Mouse (Mus musculus) 3134 (cell line): ENCODE results near the gene Pacrg.

Experiments
- DNase-seq: peaks from one replicate; pipeline ENCODE4 v3.0.0-alpha.2; 2011; ENCODE audit warnings: low spot score; ENCODE audit not compliant: insufficient read length; ENCODE audit errors: extremely low read depth

Pacrg gene

DNA sequence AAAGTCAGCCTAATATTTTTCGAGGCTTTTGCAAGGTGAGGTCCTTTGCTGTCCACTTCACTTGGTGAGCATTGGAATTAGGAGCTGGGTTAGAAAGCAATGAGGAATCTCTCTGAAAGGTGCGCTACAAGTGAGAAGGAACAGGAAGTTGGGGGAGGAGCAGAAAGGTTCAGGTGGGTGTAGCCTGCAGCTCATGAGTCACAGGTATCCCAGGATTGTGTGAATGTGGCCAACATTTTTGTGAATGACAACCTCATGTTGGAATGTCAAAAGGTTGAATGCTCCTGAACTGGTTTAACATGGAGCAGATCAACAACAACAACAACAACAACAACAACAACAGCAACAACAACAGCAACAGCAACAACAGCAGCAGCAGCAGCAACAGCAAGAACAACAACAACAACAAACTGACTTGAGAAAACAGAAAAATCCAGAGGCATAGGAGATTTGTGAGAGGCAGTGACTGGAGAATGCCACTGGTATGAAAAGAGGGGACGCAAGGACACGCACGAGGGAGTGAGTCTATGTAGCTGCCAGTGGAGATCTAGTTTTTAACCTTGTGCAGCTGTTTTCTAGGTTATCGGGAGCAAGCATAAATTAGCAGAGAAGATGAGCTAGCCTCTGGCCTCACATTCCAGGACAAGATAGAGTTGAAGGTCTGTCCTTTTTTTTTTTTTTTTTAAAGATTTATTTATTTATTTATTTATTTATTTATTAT is 341.0 kb downstream of the Pacrg start:
- no peak for DNase-seq

DNA sequence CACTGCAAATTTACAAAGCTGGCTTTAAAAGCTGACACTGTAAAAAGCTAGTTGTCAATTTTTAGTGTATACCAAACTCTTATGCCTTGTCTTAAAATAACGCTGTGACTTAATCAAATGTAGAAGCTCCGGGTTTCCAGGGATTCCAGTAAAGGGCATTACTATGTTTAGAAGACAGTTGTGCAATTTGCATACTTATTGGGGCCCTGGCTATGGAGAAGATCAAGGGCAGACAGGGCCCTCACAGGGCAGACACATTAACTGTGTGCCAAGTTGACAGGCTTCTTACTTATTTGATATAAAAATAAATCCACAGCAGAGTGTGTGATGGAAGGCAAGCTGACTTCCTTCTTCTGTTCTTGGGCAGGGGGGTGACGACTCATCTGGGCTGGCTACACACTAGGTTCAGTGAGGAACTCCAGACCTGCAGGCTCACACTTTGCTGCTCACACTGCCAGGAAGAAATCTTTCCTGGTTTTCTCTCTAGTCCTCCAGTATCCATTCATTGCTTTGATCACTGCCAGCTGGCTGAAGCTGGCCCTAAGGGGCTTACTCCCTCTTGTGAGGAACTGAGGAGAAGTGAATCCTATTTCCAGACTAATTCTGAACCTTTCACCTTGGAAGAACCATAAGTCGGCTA is 342.2 kb downstream of the Pacrg start:
- DNase-seq: no peak

DNA sequence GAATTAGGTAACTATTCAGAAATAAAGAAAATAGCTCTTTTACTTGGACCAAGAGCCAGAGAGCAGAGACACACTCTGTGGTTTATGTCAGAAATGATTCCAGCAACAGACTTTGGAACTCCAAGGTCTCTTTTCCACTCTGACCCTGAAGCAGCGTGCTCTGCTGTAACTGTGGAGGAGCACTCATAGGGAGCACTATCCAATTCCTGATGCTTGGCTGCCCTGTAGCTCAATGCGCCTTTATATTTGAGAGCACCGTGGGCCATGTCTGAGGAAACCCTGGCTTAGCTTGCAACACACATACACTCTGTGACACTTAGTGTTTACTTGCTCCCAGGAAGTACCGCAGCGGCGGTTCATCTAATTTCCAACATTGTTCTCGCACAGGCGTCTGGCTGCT is 344.0 kb downstream of the Pacrg start:
- DNase-seq: no peak

DNA sequence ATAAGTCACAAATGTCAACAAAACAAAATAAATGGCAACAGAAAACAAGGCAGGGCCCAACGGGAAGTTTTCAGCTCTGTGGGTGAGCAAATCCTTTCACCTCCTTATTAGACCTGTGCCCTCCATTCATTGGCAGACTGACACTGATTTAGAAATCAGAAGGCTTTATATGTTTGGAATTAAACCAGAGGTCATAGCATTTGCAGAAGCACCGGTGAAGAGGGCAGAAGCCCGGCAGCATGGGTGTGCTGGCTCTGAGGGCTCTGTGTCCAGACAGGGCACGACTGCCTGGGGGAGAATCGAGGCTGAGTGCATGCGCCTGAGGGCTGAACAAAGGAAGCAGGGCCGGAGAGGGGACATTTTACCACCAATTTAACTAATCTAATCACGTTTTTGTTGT is 344.5 kb downstream of the Pacrg start:
- no peak for DNase-seq

DNA sequence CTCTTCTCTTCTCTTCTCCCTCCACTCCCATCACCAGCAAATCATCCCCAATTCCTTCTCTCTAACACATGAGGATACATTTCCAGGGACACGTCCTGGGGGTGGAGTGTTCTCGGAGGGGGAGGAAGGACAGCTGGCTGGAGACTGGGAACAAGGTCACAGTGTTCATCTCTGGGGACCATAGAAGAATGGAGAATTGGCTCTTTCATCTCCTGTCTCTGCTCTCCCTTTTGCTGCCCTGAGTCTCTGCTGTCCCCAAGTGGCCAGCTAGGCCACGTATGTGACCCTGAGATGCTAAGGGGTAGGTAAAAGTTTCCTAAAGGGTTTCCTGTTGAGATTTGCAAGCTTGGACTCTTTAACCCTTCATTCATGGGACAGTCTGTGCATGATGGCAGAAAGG is 347.0 kb downstream of the Pacrg start:
- DNase-seq: no peak

DNA sequence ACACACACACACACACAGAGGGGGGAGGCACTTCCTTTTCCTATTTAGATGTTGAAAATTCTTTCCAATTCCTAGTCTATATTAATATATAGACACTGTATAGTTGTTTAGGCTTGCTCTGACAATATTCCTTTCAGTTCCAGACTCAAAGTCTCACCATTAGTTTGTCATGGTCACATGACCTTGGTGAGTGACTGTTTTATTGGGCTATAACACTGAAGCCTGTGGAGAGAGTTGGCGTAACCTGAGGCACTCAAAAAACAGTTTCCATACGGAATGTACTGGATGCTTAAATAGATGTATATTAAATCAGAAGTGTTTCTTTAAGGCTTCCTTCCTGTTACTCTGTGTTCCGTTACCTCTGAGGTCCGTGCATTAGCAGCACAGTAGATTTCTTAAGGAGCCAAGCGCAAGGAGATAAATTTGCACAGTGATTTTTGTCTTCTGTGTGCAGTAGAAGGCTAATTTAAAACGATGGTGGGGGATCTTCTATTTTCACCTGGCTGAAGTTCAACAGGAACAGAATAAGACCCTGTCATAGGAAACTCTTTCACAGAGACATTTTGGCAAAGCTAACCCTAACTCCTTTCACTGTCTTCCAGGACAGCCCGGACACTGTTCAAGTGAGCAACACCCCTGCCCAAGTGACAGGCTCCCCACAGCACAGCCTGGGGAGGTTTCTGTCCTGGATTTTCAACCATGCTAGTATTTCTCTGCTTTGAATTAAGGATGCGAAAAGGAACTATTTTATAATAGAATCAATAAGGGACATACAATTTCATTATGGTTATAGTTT is 349.5 kb downstream of the Pacrg start:
- DNase-seq: no peak

DNA sequence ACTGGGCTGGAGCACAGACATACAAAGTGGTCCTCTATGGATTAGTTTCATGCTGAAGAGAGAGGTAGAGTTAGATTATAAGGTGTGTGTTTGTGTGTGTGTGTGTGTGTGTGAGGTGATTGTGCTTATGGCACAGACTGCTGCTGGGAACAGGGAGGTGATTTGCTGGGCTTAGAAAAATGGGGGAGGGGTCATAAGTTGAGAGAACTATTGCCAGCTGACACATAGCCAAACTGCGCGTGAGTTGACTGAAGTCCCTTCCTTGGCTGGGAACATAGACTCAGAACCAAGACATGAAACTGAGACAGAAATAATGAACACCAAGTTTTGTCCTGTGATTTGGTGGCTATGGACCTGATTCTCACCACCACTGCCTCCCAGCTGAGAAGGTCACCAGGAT is 351.2 kb downstream of the Pacrg start:
- no peak for DNase-seq

DNA sequence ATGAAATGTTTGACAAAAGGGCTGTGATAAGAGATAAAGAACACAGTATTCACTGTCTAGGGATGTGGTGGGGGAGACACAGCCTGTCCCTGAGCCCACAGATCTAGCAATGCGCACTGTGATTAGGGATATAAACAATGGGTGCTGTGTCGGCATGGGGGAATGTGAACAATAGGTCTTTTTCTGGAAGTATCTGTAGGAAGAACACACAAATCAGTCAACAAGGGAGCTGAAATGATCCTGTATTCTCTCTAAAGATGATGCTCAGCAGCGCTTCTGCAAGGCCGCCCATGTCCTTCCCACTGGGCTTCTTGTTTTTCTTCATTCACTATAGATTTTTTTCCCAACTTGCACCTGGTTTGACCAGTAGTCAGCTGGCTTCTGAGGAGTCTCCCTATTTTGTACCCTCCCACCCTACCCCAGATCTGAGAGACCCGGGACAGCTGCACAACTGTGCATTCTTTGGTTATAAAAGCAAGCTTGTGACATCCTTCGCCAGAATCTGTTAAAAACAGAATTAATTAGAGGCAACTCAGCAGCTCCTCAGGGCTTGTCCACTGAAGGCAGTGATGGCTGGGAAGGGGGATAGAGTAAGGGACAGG is 356.1 kb downstream of the Pacrg start:
- DNase-seq: no peak

DNA sequence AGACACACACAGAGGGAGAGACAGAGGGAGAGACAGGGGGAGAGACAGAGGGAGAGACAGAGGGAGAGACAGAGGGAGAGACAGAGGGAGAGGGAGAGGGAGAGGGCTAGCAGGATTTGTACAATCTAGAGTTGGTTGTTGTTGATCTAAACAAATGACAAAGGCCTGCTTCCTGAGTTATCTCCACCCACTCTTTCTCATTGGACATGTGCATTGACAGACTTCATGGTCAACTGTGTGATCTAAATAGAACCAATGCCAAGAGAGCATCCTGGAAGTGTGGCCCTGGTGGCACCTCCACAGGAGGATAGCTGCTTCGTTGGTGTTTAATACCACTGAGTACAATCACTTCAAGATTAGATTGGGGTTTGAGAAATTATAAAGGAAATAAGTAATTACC is 359.0 kb downstream of the Pacrg start:
- DNase-seq: no peak

DNA sequence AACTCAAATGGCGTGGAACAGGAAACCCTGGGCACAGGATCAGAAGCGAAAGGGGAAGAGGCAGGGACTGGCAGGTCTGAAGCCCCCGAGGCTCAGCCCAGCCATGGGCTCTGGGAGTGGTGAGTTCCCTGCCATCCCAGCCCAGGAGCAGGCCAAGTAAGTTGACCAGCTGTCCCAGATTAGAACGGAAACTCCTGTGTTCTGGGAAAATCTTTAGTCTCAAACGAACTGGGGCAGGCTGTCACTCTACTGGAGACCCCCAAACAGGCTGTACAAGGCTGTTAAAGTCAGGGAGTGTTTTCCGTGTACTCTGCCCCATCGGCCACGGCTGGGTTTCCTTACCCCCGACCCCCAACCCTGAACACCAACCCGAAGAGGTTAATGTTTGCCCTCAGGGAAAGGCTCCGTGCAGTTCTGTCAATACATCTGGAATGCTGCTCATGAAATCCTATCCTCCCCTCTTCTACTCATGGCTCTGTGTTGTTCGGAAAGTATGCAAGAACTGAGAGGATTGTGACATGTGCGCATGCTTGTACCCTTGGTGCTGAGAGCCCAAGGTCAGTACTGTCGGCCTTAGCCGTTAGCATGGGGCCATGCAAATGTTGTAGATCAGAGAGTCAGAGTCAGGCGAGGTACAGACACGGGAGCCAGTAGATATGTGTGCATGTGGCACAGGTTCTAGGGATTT is 360.9 kb downstream of the Pacrg start:
- DNase-seq: no peak

DNA sequence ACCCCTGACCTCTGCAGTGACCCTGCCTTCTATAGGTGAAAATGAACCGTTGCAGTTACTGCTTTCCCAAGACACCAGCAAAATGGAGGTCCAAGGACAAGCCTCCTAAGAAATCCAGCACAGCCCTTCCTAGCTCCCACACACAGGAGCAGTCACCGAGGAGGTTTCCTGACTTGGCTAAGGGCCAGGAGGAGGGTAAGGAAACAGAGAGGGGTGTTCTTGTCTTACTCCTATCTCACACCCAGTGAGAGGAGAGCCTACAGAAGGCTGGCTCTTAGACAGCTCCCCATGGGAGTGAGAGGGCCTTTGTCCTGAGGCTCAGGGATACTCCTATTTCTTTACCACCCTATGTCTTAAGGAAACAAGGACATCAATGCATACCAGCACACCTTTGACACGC is 361.7 kb downstream of the Pacrg start:
- DNase-seq: no peak

DNA sequence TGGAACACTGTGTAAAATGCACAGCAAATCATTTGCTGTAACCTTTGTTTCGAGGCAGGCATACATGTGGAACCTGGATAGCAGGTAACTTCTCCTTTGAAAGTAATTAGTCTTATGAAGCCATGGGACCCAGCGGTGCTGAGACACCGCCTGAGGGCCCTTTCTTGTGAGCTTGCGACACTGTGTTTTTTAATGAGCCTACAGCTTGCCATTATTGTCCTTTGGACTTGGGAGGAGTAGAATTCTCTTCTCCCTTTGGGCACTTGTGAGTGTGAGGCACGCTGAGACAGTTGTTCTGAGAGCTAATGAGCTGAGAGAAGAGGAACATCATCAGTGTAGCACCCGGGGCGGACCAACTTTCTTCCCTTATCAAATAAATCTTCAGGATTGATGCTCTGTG is 363.3 kb downstream of the Pacrg start:
- no peak for DNase-seq

DNA sequence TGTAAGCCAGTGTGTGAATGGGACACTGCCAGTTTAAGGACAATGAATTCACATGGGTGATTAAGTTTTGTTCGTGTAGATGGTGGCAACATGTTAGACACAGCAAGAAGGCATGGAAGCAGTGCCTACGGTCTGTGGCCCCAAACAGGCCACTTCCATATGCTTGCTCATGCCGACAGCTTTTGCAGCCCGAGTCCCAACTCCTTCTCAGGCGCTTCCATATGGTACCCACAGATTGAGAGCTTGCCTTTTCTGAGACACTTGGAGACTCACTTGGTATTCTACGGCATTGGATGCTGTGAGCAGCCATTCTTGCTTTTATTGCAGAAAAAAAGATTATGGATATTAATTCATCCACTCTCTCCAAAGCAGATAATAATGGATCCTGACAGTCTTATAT is 365.1 kb downstream of the Pacrg start:
- no peak for DNase-seq

DNA sequence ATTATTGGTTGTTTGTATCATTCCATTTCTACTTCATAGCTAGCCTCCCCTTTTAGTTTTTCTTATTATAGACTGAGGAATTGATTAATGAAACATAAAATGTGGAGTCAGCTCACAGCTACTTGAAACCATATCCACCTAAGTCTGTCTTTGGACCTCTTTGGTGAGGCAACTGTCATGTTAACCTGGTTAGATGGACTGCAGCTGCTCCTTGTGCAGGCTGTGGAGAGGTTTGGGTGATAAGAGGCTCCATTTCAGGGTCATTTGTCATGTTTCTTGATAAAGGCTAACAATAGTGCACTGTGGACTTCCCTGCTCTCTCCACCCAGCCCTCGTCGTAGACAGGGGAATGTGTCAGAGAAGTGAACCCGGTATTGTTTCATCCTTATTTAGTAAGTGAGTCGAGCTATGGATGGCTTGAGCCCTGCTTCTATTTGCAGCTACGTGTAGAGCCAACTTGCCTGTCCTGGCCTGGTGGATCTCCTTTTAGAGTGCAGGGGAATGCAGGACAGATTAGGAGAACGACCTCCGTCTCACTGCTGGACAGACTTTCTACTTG is 366.2 kb downstream of the Pacrg start:
- no peak for DNase-seq

DNA sequence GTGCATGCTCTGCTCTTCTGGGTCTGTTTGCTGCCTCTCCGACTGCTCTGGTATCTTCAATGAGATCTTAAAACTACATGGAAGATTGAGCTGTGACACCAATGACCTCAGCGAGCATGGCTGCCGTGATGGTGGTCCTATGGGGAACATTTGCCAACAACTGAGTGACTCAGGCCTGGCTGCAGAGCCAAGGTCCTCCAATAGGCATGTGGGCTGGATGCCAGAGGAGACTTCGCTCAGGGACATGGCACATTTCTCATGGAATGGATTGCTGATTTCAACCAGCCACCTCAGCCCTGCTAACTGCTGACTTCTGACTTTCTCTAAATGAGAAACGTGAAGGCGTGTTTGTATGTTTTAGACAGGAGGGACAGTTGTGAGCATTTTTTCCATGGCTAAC is 366.9 kb downstream of the Pacrg start:
- no peak for DNase-seq

DNA sequence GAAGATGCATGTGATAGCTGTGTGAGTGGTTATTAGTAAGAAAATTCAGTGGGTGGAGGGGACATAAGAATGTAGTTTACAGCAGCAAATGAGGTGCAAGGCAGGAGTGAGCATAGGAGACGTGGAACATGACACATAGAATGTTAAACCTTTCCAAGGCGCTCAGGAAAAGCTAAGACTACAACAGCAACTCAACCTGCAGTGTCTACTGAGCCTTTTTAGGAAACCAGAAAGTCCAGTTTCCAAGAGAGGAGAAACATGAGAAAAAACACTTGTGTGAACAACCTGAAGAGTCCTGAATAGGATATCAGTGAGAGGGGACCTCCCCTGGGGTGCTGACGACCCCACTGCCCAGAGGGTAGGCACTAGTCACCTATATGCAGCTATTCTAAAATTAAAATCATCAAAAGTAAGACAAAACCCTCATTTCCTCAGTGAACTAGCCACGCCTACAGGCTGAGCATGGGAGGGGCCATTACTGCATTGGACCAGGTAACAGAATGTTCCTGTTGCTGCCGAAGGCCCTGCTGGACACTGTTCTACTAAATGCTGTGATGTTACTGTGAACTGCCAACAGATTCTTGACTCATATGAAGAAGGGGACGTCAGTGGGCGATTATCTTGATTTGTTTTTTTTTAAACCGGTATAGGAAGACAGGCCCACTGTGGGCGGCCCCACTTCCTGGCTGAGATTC is 370.1 kb downstream of the Pacrg start:
- DNase-seq: no peak

DNA sequence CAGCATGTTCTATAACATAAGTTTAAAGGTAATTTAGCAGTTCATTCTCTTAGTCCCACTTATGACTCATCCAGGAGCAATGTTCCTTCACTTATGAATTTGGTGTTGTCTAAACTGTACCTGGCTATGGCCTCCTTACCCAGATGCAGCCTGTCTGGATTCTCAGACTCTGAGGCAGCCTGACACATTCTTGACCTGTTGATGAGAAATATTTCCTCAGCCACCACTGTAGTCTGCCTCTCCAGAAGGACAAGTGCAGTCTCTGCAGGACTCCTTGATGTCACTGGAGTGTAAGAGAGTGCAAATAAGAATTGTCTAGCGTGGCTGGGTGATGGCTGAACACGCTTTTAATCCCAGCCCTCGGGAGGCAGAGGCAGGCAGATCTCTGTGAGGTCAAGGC is 373.0 kb downstream of the Pacrg start:
- DNase-seq: no peak

DNA sequence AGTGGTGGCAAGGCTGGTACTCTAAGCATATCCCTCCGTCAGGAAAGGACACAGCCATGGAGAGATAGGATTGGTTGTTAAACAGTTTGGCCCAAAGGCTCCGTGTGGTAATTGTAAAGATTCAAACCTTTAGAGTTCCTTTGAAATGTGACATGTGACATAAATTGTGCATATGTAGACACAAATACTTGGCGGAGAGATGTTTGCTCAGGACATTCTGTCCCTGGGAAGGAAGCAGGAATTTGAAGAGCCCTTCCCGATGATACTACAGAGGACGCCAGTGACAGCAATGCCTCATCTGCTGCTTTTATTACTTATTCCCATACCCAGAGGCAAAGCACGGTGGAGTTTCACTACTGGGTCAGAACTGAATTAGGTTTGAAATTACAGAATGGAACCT is 374.6 kb downstream of the Pacrg start:
- no peak for DNase-seq

DNA sequence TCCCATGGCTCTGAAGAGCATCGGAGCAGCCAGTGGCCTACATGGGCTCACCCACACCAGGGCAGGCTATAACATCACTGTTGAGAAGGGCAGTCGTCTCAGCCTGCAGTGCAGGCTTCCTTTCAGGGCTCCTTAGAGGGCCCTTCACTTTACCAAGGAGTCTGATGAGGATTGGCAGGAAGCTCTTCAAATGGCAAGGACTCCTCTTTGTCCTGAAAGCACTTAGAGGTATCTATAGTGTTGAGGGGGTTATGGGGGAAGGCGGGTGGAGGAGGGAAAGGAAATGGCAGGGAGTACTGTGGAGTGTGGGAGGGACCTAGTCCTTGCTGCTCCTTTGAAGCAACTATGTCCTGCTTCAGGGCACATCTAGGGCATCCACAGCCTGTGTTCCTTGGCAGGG is 375.4 kb downstream of the Pacrg start:
- no peak for DNase-seq

DNA sequence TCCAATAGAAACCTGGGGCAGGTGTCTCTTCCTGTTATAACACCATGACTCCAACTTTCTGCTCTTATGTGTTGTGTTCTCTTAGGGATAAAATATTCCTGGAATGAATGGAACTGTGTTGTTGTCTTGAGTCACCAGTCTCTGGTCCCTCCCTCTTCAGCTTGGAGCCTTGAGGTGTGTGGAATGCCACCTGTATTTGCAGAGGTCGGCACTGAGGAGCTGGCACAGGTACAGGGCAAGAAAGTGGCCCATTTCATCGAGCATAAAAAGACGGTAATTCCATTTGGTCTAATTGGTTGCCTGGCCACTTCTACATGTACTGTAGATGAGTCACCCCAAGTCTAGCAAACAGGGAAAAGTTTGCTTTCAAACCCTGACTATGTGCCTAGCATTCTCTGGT is 376.5 kb downstream of the Pacrg start:
- DNase-seq: no peak
